Mouse (Mus musculus) macrophage (primary cell): ENCODE measurements around the gene Rpia. TPM values are rescaled to one million over a fixed set of nuclear protein-coding genes. Genes with fewer than 3 reads are reported as not detected.
A peak's percentile ranks its signal among the peaks of the same experiment; 100 is the strongest.

Source experiments
- H3K27ac ChIP-seq: fragments of 350-480 bp; formaldehyde crosslinking; 2 replicates; pipeline ENCODE4 v1.9.0; 2021
- H3K36me3 ChIP-seq: fragments of 350-480 bp; formaldehyde crosslinking; 2 replicates; pipeline ENCODE4 v1.9.0; 2021; ENCODE audit errors: inconsistent target
- H3K4me3 ChIP-seq: fragments of 350-480 bp; formaldehyde crosslinking; 2 replicates; pipeline ENCODE4 v1.9.0; 2021; ENCODE audit errors: inconsistent target
- H3K79me2 ChIP-seq: fragments of 350-480 bp; formaldehyde crosslinking; 2 replicates; pipeline ENCODE4 v1.9.0; 2021; ENCODE audit errors: inconsistent target
- WGBS: methylation state at CpG from one replicate; pipeline ENCODE4 v1.1.7; 2026; ENCODE audit warnings: inconsistent platforms; ENCODE audit not compliant: missing documents; 5-methylcytosine and 5-hydroxymethylcytosine counted together
- polyA plus RNA-seq: library from polyadenylated mRNA; stranded (reverse); fragments of 250-400 nt; gene quantifications from 3 replicates; pipeline ENCODE4 v1.2.4, GENCODE M21; 2018; ENCODE audit warnings: inconsistent platforms

Gene Rpia
- polyA plus RNA-seq, 1 experiment from 2014 or later: 8.3 TPM

DNA sequence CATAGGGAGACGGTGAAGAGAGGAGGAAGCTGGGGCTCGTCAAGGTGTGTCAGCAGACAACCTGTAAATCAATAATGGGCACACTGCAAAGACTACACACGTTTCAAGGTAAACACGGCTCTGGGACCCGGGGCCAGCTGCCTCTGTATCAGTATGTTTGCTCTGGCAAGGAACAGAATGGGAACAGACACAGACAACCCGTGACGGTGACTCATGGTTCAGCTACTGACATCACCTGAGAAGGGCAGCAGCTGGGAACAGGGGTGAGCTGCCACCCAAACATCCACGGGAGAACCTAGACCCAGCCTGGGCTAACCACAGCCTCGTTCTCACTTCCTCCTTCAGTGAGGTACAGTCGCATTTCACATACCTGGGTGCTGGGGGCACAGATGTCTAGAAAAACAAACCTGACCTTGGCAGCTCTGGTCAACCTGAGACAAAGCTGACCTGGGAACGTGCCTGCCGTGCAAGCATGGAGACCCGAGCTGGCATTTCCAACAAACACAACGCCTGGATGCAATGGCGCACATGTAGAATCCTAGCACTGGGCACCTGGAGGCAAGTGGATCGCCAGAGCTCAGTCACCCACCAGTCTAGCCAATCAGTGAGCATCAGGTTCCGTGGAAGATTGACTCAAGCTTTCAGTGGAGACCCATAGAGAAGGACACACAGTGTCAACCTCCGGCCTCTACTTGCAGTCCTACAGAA is 22.0 kb upstream of the Rpia start:
- no peaks in the 10 kb centered on the region for H3K79me2 ChIP-seq
- H3K36me3 ChIP-seq: no peaks in the 10 kb centered on the region
- H3K4me3 ChIP-seq: no peak overlapping the region
- no peak overlapping the region for H3K27ac ChIP-seq
- 68% methylated on average over 16 of the region's 18 CpGs for WGBS

DNA sequence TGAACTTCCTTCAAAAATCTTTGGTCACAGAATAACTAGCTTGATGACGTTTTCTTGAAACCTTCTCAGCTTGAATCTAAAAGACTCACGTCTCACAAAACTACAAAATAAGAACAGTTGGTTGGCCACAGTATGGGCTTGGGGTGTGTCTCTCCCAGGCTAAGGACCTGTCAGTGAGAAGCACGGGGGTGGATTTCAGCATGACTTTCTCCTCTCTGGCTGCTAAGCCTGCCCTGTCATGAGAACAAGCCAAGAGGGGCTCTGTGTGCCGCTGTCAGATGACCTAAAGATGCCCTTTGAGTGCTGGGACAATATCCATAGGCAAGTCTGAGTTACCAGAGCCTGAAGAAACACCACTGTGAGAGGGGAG is 20.5 kb upstream of the Rpia start:
- H3K4me3 ChIP-seq: no peak overlapping the region
- WGBS: 68% methylated on average over 4 of the region's 4 CpGs
- 0 out of 2 replicates have a peak overlapping the region, but pooled peaks have one; percentile 15 for H3K27ac ChIP-seq
- no peaks in the 10 kb centered on the region for H3K36me3 ChIP-seq
- H3K79me2 ChIP-seq: no peaks in the 10 kb centered on the region

DNA sequence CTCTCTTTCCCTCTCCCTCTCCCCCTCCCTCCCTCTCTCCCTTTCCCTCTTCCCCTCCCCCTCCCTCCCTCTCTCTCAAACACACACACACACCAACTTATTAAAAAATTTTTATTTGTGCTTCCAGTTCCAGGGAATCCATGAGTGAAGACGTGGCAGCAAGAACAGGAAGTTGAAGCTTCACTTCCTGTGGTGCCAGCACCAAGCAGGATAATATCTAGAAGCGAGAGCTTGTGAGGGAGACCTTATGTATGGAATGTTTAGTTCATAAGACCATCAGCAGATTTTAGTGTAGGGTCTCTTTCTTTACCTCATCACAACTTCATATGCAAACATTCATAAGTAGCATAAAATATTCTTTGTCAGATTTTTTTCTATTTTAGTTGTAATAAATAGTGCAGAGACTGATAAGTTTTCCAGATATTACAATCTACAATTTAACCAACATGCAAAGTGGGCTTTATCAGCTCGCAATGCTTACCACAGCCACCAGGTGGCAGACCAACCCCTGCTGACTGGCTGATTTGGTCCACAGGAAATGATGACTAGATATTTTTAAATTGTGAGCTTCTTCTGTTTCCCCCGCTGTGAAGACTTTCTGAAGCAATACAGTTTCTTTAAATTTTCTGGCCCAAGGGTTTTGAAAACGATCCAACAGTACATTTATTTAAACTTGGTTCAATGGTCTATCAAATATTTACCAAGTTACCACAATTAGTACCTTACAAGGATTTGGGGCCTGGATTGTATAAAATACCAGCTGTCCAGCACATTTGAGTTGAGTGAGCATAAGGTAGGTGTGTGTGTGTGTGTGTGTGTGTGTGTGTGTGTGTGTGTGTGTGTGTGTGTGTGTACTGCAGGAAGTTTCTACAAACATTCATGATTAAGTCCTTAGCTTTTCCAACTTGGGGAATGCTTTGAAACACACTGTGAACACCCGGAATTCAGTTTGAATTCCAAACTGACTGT is 19.8 kb upstream of the Rpia start:
- no peaks in the 10 kb centered on the region for H3K36me3 ChIP-seq
- H3K27ac ChIP-seq: peak overlapping the region; percentile 22; the same call in 1 of the 2 replicates
- H3K79me2 ChIP-seq: no peaks in the 10 kb centered on the region
- WGBS: 22% methylated on average over 6 of the region's 6 CpGs
- H3K4me3 ChIP-seq: no peak overlapping the region

DNA sequence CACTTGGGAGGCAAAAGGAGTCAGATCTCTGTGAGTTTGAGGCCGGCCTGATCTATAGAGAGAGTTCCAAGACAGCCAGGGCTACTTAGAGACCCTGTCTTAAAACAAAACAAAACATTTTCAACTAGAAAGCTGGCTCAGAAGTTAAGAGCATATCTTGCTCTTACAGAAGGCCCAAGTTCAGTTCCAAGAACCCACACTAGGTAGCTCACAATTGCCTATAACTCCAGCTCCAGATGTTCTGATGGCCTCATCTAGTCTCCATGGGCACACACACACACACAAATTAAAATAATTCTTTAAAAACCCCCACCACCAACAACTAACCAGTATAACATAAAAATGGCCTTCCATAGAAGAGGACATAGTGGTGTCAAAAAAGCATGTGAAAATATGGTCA is 18.5 kb upstream of the Rpia start:
- Histone ChIP-seq H3K36me3 (no peaks in the 10 kb centered on the region), H3K4me3 (no peak overlapping the region), H3K79me2 (no peaks in the 10 kb centered on the region), H3K27ac (no peak overlapping the region)
- 75% methylated on average over 1 of the region's 1 CpGs for WGBS

DNA sequence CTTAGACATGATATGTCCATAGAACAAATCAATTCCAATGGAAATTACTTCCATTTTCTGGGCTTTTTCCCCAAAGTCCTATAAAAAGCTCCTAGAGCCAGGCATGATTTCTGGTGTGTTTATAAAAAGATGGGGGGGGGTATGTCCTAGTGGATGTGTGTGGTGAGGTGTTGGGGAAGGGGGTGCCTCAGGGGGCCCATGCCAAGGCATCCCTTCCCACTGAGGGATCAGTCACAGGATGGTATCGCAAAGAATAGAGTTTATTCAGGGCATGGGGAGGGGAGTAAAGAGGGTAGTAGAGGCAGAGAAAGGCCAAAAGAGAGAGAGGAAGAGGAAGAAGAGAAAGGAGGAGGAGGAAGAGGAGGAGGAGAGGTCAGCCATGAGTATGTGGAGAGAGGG is 14.5 kb upstream of the Rpia start:
- no peaks in the 10 kb centered on the region for H3K79me2 ChIP-seq
- no peak overlapping the region for H3K27ac ChIP-seq
- H3K36me3 ChIP-seq: no peaks in the 10 kb centered on the region
- WGBS: 83% methylated on average over 1 of the region's 1 CpGs
- no peak overlapping the region for H3K4me3 ChIP-seq

DNA sequence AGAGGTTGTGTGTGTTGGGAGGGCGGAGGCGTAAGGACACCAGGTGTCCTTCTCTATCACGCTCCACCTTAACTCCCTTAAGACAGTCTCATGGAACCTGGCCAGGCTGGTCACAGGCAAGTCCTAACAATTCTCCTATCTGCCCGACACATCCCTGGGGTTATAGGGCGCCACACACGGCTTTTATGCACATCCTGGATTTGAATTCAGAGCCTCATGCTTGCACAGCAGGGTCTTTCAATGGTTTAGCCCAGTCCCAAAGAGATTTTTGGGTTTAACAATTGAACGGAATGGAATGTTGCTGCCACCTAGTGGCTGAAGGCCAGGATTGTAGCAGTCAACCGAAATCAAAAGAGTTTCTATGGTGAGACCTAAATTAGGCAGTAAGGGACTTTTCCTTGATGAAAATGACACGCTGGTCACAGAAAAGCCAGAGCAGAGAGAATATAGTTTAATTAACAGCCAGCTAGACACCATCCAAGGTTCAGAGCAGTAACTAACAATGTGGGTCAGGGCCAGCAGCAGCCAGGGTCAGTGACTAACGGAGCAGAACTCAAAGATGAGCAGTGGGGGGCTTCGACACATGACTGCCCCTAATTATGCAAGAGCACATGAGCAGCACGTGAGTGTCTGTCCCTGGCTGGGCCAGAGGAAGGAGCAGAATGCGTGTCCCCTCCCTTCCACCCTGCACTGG is 13.9 kb upstream of the Rpia start:
- H3K36me3 ChIP-seq: no peaks in the 10 kb centered on the region
- WGBS: 19% methylated on average over 13 of the region's 13 CpGs
- H3K79me2 ChIP-seq: no peaks in the 10 kb centered on the region
- H3K27ac ChIP-seq: no peak overlapping the region
- no peak overlapping the region for H3K4me3 ChIP-seq

DNA sequence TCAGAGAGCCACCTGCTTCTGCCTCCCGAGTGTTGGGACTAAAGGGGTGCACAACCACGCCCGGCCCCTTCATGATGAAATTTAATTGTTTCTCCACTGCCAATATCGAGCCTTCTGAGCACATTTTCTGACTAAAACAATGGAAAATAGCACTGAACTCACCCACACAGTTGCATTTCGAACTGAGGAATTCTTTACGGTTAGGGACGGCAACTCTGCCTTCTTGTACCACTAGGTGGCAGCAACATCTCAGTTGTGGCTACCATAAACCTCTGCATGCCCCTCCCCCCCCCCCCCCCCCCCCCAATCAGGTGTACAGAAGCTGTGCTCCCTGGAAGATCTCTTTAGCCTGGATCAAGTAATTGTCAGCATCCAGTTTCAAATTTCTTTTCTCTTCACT is 13.2 kb upstream of the Rpia start:
- H3K27ac ChIP-seq: no peak overlapping the region
- WGBS: 7% methylated on average over 7 of the region's 7 CpGs
- H3K4me3 ChIP-seq: 0 out of 2 replicates have a peak overlapping the region, but pooled peaks have one; percentile 0

DNA sequence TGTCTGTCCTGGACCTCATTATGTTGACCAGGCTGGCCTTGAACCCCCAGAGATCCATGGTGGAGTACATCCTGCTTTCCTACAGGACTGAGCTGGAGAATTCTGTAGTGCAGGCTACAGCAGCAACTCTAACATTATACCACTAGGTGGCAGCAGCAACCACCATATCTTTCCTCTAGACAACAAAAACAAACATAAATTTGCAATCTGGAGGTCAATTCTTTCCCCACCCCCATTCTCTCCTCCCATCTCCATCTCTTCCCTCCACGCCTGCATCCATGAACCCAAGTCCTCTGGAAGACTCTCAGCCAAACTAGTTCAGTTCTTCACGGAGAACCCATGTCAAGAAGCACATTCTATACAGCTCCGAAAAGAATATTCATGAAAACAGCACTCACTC is 12.6 kb upstream of the Rpia start:
- 13% methylated on average over 3 of the region's 3 CpGs for WGBS
- Histone ChIP-seq H3K79me2 (no peaks in the 10 kb centered on the region), H3K4me3 (0 out of 2 replicates have a peak overlapping the region, but pooled peaks have one; percentile 0), H3K27ac (no peak overlapping the region), H3K36me3 (no peaks in the 10 kb centered on the region)

More for the DNA sequence above, 13.2 kb upstream of the Rpia start:
- Histone ChIP-seq H3K79me2 (no peaks in the 10 kb centered on the region), H3K36me3 (no peaks in the 10 kb centered on the region)

DNA sequence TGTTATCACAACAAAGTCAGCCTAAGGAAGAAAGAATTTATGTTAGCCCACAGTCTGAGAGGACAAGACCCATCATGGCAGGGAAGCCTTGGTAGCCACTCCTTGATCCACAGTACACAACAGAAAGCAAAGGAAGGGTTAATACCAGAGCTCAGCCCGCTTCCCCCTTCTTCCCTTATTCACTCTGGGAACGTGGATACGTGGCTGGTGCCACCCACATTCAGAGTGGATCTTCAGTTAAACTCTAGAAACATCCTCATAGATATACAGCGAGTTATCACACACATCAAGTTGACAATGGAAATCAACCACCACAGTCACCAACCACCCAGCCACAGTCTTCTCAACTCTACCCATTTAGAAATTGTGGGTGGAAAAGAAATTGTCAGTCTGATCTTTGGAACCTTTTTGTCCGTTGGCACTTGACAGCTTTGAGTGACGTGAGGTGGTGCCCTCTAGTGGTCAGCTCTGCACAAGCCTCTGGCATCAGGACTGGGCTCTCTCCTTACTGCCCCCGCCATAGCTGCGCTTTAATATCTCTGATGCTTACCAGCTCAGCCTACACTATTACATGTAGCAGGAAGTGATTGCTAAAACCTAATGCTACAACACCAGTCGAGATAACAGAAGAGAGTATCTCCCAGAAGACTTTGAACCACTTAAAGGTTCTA is 5.7 kb upstream of the Rpia start:
- H3K4me3 ChIP-seq: no peak overlapping the region
- no peak overlapping the region for H3K27ac ChIP-seq
- WGBS: 14% methylated on average over 9 of the region's 9 CpGs
- H3K36me3 ChIP-seq: no peaks in the 10 kb centered on the region
- H3K79me2 ChIP-seq: no peaks in the 10 kb centered on the region

DNA sequence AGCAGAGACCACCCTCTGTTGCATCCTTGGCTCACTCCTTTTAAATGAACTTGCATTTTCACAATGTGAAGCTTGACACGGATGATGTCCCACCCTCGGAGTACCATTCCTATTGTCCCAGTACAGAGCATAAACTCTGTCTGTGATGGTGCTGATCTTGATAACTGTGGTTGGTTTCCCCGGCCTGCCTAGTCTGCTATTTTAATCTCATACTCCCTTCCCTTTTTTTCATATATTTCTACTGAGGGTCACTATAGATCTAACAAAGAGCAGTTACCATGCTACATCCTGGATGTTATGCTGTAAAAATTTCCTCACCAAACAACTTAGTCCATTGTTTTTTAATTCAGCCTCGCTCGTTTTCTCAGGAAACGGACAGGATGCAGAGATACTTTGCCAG is 4.9 kb upstream of the Rpia start:
- H3K36me3 ChIP-seq: no peaks in the 10 kb centered on the region
- 74% methylated on average over 6 of the region's 6 CpGs for WGBS
- H3K4me3 ChIP-seq: no peak overlapping the region
- H3K27ac ChIP-seq: no peak overlapping the region
- no peaks in the 10 kb centered on the region for H3K79me2 ChIP-seq

DNA sequence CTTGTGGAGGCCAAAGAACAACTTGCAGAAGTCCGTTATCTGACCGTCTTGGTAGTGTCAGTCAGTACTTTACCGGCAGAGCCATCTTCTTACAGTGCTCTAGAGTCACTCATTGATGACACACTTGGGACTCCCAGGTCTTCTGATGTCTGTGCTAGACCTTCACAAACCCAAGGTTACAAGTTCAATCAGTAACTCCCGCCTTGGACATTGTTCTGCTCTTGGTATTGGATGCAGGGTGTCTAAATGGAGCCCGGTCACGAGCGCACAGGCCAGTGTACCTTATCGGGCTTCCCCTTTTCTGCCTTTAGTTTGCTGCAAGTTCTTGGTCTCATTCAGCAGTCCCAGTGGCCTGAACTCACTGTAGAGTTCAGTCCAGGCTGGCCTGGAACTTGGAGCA is 612 bp upstream of the Rpia start:
- WGBS: 4% methylated on average over 8 of the region's 8 CpGs
- Histone ChIP-seq H3K79me2 (peaks cover 29% of the 10 kb centered on the region), H3K27ac (peak overlapping the region; percentile 80), H3K36me3 (no peaks in the 10 kb centered on the region), H3K4me3 (peak overlapping the region; percentile 65)

DNA sequence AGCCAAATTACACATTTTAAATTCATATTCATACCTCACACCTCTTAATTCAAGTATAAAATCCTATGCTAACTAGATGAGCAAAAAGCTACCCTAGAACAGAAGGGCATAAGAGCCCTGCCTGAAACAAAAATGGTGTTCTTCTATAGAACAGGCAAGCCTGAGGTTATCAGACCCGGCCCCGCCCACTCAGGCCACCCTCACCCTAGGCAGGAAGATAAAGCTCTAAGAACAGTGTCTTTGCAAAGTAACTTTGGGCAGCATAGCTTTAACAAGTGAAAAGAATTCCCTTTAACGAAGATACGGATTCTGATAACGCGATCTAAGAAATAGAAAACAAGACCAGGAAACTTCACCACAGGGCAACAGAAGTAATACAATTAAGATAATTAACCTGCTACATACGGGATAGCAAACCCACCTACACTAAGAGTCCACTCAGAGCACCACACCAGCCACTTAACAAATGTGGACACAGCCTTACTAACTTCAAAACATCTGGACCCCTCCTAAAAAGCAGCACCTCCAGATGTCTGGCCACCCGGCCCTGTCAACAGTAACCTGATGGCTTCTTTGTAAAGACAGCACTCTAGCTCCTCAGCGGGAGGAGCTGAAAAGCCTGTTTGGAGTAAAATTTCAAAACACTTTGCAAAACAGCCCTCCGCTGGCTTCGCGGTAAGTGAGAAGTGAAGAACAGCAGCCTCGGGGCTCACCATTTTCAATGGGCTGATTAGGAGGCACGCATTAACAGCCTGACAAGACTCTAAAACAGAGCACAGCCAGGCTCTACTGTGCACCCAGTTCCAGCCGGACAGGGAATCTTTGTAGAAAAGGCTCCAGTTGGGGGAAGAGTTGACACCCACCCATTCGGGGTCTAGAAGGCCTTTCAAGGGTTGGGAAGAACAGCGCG is 925 bp downstream of the Rpia start:
- peak overlapping the region; percentile 76 for H3K4me3 ChIP-seq
- H3K79me2 ChIP-seq: peaks cover 42% of the 10 kb centered on the region
- peak overlapping the region; percentile 68 for H3K27ac ChIP-seq
- H3K36me3 ChIP-seq: no peaks in the 10 kb centered on the region
- 1% methylated on average over 18 of the region's 18 CpGs for WGBS

DNA sequence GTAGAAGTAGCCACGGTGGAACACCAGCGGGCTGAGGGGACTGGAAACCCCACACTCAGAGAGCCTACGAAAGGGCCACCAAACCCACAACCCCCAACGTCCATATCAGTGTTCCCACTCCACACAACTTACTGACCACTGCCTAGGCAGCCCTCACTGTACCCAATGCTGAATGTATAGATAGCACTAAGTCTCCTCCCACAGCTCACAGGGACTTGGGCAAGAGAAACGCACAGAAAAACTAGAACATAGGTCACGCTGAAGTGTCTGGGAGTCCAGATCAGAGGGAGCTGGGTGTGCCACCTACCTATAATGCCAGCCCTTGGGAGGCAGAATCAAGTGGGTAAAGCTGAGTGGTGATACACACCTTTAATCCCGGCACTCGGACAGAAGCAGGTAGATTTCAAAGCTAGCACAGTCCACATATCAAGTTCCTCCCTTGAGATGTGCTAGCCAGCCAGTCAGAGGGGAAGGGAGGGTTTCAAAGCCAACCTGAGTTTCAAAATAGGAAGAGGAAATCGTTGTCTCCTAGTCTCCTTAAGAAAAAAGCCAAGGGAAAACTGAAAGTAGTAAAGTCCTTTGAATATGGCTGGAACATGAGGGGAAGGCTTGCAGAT is 1.9 kb downstream of the Rpia start:
- 49% methylated on average over 9 of the region's 9 CpGs for WGBS
- H3K27ac ChIP-seq: peak overlapping the region; percentile 68
- H3K36me3 ChIP-seq: no peaks in the 10 kb centered on the region
- peak overlapping the region; percentile 76 for H3K4me3 ChIP-seq
- H3K79me2 ChIP-seq: peaks cover 50% of the 10 kb centered on the region
